Mouse (Mus musculus) right cerebral cortex, postnatal 4 days (tissue): ENCODE data around the gene Prr7.

Source experiments
- DNase-seq: peaks from one replicate; pipeline ENCODE4 v3.0.0-alpha.2; 2022

Gene Prr7

GRCm38 (mm10) chr13:55478036-55478435 is 14.0 kb downstream of the Prr7 start:
- DNase-seq = peak; percentile 71

GRCm38 (mm10) chr13:55479008-55479407 is 14.9 kb downstream of the Prr7 start:
- no peak for DNase-seq

GRCm38 (mm10) chr13:55479929-55480328 is 15.9 kb downstream of the Prr7 start:
- DNase-seq = no peak

DNA sequence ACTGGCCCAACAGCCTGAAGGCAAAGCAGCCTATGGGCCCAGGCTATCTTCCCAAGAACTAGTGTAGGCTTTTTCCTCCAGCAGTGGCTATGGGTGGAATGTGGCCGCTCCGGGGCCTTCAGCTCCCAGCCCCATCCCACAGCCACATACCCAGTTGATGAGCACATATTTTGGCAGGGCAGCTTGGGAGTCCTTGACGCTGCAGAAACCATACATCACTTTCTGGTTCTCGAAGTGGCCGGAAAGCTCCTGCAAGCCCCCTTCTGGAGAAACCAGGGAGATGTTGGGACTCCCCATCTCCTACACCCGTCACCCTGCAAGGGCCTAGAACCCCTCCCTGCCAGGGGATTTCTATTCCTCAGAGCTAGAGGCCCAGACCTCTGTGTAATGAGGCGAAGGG is 18.5 kb downstream of the Prr7 start:
- DNase-seq = no peak

DNA sequence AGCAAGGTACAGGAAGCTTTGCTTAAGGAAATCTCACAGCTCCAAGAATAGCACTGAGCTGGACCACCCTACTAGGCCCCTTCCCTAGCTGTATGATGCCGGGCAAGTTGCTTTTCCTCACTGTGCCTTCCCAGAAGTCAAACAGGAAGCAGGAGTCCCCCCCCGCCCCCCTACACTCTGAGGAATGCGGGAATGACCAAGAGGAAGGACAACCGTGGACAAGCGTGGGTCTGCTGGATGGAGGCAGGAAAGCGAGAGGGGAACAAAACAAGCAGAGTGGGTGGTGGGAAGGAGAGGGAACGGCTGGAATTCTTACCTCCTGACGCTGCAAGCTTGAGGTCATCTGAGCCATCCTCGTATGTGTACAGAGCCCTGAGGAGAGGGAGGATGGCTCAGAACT is 19.0 kb downstream of the Prr7 start:
- DNase-seq = no peak

DNA sequence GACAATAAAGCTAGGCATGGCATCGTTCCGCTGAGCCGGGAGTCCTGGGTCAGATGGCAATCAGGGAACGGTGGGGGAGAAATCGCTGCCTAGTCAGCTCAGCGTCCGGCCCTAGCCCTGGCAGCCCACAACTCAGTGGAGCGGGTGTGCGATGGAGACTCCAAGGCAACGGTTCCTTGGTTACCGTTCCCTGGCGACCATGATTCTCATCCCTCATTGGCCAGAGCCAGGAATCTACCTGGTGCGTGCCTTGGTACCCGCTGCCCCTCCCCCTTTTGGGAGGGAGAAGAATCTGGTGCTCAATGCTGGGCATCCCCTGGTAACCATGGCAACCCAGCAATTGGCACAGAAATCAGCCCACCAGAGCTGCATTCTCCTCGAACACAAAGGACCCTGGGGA is 19.5 kb downstream of the Prr7 start:
- peak; percentile 91 for DNase-seq

DNA sequence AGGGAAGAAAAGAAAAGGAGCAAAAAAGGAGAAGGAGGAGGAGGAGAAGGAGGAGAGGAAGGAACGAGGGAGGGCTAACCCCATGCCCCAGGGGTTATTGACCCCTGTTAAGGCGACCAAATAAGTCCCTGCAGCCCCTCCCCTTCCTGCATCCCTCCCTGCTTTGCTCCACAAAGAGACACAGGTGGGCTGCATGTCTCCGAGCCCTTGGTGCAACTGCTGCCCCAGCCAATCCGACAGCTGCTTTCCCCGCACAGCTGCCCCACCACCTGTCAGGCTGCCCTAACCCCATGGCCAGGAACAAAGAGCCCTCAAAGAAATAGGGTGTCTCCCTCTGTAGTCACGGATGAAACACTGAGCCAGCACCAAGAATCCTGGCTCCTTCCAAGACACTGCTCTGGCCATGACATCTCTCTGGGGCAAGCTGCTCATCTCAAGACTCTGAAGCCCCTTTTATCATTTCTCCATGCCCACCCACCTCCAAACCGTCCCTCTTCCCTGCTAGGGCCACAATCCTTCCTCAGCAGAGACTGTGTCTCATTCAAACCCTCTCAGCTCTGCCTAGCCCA is 20.5 kb downstream of the Prr7 start:
- DNase-seq = no peak

DNA sequence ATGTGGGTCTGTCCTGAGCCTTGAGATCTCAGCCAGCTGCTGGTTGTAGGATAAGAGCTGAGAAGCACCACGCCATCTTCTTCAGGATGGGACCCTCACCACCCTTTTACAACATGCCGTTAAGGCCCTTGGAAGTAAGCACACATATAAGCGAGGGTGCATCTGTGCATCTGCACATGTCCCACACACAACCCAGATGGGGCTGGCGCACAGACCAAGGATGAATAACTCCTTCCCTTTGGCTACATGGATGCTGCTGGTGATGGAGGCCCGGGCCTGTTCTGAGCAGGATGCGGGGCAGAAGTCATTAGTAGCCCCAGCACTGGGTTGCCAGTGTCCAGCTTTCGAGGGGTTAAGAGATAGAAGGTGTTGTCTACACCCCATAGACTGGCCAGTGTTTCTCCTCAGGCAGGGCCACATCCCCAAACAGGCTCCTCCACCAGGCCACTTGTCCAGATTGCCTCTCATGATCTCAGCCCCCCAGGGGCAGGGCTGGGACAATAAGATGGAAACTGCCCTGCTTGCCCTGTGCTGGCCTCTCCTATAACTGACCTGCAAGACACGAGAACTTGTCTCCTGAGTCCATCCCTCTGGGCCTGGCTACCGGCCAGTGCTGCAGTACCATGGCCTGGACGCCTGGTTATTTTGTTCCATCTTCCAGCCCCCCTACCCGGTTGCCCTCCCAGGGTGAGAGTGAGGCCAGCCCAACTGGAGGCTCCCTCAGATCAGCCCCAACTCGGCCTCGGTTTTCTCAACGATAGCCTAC is 22.1 kb downstream of the Prr7 start:
- no peak for DNase-seq

DNA sequence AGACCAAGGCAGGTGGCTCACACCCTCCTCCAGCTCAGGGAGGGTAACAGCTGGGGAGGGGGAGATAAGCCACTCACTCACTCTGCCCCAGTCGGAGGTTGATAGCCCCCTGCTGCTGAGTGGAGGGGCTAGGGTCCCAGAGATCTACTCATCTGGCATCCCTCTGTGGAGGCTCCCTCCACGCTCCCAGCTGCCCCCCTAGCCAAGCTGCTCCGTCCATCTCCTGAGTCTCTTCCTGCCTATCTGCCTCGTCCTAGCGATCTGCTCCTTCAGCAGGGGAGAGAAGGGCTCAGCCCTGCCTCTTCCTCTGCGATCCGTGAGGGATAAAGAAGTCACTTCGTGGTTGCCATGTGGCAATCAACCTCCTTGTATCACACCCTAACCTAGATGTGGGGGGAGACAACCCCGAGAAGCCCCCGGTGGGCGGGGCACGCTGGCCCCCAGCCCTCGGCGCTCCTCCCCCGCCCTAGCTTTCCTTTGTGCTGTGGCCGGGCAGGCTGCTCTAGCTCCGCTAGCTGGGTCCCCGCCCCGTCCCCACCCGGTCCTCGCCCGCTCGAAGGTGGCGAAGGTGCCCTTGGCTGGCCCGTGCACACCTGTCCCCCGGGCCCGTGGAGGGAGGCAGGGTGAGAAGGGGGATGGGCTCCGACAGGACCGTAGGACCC is 23.0 kb downstream of the Prr7 start:
- DNase-seq = peak; percentile 62

- DNase-seq = peak; percentile 79
These were observed 23.8 kb downstream of the Prr7 start, which contains the start of gene Dbn1 for GRCm38 (mm10) chr13:55487578-55488498. Gene Dbn1 (minus strand): TSS chr13:55488111.

GRCm38 (mm10) chr13:55494257-55494656 is 30.2 kb downstream of the Prr7 start:
- no peak for DNase-seq

GRCm38 (mm10) chr13:55494883-55495621 is 31.0 kb downstream of the Prr7 start:
- no peak for DNase-seq

GRCm38 (mm10) chr13:55495702-55496101 is 31.6 kb downstream of the Prr7 start:
- DNase-seq = no peak

DNA sequence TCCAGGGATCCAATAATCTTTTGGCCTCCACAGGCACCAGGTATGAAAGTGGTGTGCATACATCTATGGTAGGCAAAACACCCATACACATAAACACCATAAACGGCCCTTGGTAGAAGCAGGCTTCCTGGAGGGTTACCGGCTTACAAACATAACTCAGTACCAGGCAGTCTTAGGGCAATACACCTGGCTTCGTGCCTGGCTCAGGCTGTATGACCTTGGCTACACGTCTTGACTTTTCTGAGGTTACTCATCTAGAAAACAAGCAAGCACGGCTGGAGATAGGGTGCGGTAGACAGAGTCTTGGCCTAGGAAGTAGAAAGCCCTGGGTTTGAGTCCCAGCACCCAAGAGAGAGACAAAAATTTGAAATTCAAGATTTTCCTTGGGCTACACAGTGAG is 32.6 kb downstream of the Prr7 start:
- no peak for DNase-seq

DNA sequence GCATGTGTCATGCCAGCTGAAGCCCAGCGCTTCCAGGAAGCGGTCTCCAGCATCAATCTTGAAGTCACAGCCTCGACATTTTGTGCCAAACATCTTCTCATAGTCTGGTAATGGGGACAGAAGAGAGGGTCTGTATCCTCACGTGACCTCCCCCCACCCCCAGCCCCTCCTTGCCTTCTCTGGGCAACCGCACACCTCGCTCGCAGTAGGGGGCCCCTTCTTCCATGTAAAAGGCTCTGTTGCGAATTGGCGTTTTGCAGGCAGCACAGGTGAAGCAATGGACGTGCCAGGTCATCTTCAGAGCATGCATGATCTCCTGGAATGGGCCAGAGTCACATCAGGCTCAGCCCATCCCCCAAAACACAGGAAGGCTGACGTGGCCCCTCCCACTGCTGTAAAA is 34.8 kb downstream of the Prr7 start:
- no peak for DNase-seq

GRCm38 (mm10) chr13:55500575-55500974 is 36.5 kb downstream of the Prr7 start:
- no peak for DNase-seq

DNA sequence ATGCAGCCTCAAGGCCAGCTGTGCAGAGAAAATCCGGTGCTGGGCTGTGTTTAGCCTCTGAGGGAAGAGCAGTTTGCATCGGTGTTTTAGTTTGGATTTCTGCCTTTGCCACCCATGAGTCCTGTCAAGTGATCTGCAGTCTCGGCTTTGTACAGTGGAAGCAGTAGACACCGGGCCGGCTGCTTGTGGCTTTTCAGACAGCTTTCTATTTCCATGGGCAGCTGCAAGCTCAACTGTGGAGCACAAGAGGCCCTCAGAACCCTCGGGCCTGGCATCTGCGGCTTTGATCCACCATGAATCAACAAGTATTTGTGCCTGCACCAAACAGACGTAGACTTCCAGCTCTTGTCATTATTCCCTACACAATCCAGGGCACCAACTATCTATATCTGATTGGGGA is 38.3 kb downstream of the Prr7 start:
- DNase-seq = no peak

DNA sequence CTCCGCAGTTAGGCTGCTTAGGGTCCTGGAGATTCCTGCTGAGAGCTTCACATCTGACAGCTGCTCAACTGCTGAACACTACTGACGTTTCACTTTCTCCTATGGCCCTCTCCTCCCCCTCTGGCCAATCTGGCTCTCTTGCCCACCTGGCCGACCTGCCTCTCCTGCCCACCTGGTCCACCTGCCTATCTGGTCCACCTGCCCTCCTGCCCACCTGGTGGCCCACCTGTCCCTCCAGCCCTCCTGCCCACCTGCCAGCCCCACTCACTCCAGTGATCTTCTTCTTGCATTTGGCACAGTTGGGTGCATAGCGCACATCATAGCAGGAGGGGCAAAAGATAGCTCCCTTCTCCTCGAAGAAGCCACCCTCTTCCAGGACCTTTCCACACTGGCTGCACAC is 40.3 kb downstream of the Prr7 start:
- no peak for DNase-seq

DNA sequence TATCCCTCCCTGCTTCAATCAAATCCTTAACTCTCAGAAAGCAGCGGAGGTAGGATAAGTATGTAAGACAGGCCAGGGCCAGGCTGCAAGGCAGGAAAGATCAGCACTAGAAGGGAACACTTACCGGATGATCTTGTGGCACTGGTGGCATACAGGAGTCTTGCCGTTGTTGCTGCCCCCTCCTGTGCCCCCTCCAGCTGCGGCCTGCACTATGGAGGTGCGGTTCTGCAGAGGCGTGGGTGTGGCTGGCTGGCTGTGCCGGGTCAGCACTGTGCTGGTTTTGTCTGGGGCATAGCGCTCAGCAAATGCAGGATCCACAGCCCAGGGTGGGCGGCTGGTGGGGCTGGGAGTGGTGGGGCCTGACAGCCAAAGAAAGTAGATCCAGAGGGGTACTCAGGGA is 41.7 kb downstream of the Prr7 start:
- DNase-seq = no peak

DNA sequence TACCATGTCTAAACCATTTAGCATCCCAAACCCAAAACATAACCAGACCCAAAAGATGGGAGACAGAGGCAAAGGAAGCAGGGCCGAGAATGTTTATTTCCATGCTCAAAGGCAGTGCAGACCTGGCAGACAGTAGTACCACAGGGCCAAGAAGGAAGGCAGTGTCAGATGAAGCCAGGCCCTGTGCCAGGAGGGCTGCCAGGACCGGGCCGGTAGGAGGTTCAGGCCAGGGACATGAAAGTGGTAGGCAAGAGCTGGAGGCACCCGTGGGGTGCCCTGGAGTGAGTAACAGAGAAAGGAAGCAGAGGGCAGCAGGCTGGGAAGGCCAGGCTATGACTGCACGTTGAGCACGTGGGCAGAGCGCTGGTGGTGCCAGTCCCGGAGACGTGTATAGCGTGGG is 42.6 kb downstream of the Prr7 start:
- no peak for DNase-seq

- no peak for DNase-seq
These were observed 43.8 kb downstream of the Prr7 start for GRCm38 (mm10) chr13:55507877-55508276.

DNA sequence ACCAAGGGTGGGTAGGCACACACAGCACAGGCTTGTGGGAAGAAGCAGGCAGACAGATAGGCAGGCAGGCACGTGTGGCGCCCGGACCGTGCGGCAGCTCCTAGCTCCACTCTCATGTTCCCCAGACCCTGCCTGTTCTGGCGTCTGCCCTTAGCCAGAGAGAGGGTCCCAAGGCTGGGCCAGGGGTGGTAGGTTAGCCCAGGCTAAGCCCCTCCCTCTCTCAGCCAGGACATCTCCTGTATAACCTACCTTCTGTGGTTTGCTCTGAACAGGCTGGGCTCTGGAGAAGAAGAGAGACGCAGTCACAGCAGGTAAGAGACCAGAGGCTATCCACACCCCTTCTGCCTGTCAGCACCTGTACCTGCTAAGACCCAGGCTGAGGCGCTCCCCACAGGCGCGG is 44.5 kb downstream of the Prr7 start:
- DNase-seq = no peak

- DNase-seq = no peak
These were observed 46.2 kb downstream of the Prr7 start for GRCm38 (mm10) chr13:55510332-55510667.
